Mouse (Mus musculus): Measurements from ENCODE around the gene Bcl3.

Bcl3 gene

GRCm38 (mm10) chr7:19769434-19770374, 52.9 kb downstream of the Bcl3 start:
- no peak for DNase-seq (ENCODE audit: low spot score in 2 of 2)

GRCm38 (mm10) chr7:19769001-19769400, 53.6 kb downstream of the Bcl3 start:
- no peak for DNase-seq (ENCODE audit: low spot score in 2 of 2)

- no peak for DNase-seq (ENCODE audit: low spot score in 2 of 2)
Measured at GRCm38 (mm10) chr7:19768251-19768650, 54.3 kb downstream of the Bcl3 start.

- no peak for DNase-seq (ENCODE audit: low spot score in 2 of 2)
Measured at GRCm38 (mm10) chr7:19764581-19764980, 58.0 kb downstream of the Bcl3 start.

- no peak for DNase-seq (ENCODE audit: low spot score in 2 of 2)
Measured at GRCm38 (mm10) chr7:19763829-19764477, 58.6 kb downstream of the Bcl3 start.

GRCm38 (mm10) chr7:19762283-19762682, 60.3 kb downstream of the Bcl3 start:
- no peak for DNase-seq (ENCODE audit: low spot score in 2 of 2)

- no peak for DNase-seq (ENCODE audit: low spot score in 2 of 2)
Measured at GRCm38 (mm10) chr7:19760021-19760420, 62.5 kb downstream of the Bcl3 start.

- DNase-seq (ENCODE audit: low spot score in 2 of 2) = no peak
Measured at GRCm38 (mm10) chr7:19758623-19759022, 63.9 kb downstream of the Bcl3 start.

All from spleen, postnatal 10 days (tissue).